Mouse (Mus musculus) stomach, embryonic 15.5 days (tissue): ENCODE measurements around the gene Usp2. TPM values are rescaled to one million over a fixed set of nuclear protein-coding genes. Genes with fewer than 3 reads are reported as not detected.

ENCODE experiments used
- ATAC-seq: fragments of 200-750 bp; cut with Nextera tagmentation; 2 replicates; pipeline ENCODE4 v1.8.0; 2017; ENCODE audit warnings: low read depth, moderate number of reproducible peaks, moderate TSS enrichment; ENCODE audit not compliant: insufficient read depth, low FRiP score
- H3K27ac ChIP-seq: fragments of 300-500 bp; sonication (generic); 2 replicates; pipeline ENCODE4 v1.5.1; 2015; ENCODE audit warnings: mild to moderate bottlenecking, inconsistent platforms
- H3K27me3 ChIP-seq: fragments of 300-500 bp; sonication (generic); replicated peaks from 2 replicates; pipeline ENCODE4 v1.6.1; 2015; ENCODE audit warnings: inconsistent platforms
- H3K36me3 ChIP-seq: fragments of 300-500 bp; sonication (generic); 2 replicates; pipeline ENCODE4 v1.6.1; 2015; ENCODE audit warnings: inconsistent platforms
- H3K4me1 ChIP-seq: fragments of 300-500 bp; sonication (generic); 2 replicates; pipeline ENCODE4 v1.6.1; 2015; ENCODE audit warnings: inconsistent platforms
- H3K4me2 ChIP-seq: fragments of 300-500 bp; sonication (generic); 2 replicates; pipeline ENCODE4 v1.6.1; 2015; ENCODE audit warnings: mild to moderate bottlenecking, inconsistent platforms
- H3K4me3 ChIP-seq: fragments of 300-500 bp; sonication (generic); replicated peaks from 2 replicates; pipeline ENCODE4 v1.5.1; 2015; ENCODE audit warnings: inconsistent platforms
- H3K9ac ChIP-seq: fragments of 300-500 bp; sonication (generic); 2 replicates; pipeline ENCODE4 v1.6.1; 2015; ENCODE audit warnings: inconsistent platforms
- H3K9me3 ChIP-seq: fragments of 300-500 bp; sonication (generic); 2 replicates; pipeline ENCODE4 v1.6.1; 2016; ENCODE audit warnings: inconsistent platforms
- WGBS: fragments of 180-500 bp; shearing (Covaris S2); methylation state at CpG from one replicate; pipeline ENCODE4 v1.1.7; 2015; 5-methylcytosine and 5-hydroxymethylcytosine counted together
- polyA plus RNA-seq: library from polyadenylated mRNA; unstranded; fragments of >200 nt; fragmentation: Nextera tagmentation; extraction: Ambion mirVana; gene quantifications from 2 replicates; pipeline ENCODE4 v1.2.1, GENCODE M21; 2015

Gene Usp2
- polyA plus RNA-seq, 1 experiment from 2014 or later: 12.0 TPM

DNA sequence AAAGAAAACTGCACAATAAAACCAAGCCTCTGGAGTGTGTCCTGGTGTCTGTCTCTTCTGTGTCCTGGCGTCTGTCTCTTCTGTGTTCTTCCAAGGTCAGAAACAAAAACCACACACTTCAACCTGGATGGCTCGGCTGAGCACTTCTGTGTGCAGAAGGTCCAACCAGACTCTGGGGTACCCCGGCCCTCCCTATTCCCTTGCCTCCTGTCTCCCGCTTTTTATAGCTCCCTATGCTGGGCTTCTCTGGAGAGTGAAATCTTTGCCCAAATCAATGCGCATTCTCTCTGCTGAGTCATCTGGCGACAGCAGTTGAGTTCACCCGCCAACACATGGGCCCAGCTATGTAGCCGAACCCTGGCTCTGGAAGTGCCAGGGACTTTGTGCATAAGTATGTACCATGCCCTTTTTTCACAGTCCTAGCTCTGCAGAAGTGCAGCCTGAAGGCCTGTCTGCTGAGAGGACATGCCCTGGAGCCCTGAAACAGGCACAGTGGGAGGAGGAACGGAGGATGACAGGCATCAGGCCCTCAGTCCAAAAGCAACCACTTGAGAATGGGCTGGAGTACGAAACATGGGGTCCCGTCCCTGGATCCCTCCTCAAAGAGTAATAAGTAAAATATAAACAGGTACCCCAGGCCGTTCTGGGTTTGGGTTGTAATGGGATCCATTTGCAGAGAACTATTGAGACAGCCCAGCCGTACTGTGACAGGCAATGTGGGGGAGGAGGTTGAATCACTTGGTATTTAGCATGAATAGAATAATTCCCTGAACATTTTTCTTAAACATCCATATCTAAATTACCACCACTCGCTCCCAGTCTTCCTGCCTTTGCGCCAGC lies 18.1 kb upstream of the Usp2 start:
- no peak overlapping the region for H3K9ac ChIP-seq
- no peaks in the 10 kb centered on the region for H3K36me3 ChIP-seq
- no peaks in the 10 kb centered on the region for H3K9me3 ChIP-seq
- H3K27ac ChIP-seq: no peak overlapping the region
- H3K4me2 ChIP-seq: no peak overlapping the region
- WGBS: 58% methylated on average over 15 of the region's 15 CpGs
- peaks cover 12% of the 10 kb centered on the region for H3K27me3 ChIP-seq
- no peak overlapping the region for H3K4me3 ChIP-seq
- H3K4me1 ChIP-seq: peaks cover 2% of the 10 kb centered on the region; the same call in 1 of the 2 replicates
- no peak for ATAC-seq

DNA sequence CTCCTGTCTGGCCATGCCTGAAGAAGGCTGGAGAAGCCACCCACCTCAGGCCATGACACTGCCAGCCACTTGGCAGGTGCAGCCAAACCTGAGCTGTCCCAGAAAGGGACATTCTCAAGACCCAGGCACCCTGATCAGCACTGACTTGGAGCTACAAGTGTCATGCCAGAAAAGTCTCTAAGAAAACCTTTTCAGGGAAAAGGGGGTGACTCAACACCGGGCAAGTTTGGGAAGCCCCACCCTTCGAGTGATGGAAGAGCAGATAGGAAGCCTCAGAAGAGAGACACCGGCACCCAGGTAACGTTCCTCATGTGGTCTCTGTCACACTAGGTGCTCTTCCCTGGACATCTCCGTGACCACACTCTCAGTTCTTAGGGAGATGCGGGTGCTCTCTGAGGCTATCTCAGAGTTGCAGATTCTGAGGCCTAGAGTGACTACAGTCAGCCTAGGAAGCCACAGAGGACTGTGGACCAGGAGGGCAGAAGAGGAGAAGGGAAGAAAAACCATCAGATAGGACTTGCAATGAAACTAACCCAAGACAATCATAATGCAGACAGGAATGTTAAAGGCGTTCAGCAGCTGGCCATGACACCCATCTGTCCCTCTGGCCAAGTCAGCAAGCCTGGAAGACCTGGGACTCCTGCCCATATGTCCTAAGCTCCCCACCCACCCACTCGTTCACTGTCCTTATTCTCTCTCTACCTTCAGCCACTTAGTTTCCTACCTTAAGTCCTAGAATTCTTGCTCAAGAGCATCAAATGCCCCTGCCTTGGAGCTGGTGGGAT lies 17.2 kb upstream of the Usp2 start:
- H3K4me2 ChIP-seq: no peak overlapping the region
- ATAC-seq: no peak
- no peaks in the 10 kb centered on the region for H3K36me3 ChIP-seq
- H3K9ac ChIP-seq: no peak overlapping the region
- H3K4me1 ChIP-seq: no peaks in the 10 kb centered on the region
- H3K27ac ChIP-seq: no peak overlapping the region
- 85% methylated on average over 8 of the region's 8 CpGs for WGBS
- no peak overlapping the region for H3K4me3 ChIP-seq
- no peaks in the 10 kb centered on the region for H3K9me3 ChIP-seq
- H3K27me3 ChIP-seq: peaks cover 3% of the 10 kb centered on the region

DNA sequence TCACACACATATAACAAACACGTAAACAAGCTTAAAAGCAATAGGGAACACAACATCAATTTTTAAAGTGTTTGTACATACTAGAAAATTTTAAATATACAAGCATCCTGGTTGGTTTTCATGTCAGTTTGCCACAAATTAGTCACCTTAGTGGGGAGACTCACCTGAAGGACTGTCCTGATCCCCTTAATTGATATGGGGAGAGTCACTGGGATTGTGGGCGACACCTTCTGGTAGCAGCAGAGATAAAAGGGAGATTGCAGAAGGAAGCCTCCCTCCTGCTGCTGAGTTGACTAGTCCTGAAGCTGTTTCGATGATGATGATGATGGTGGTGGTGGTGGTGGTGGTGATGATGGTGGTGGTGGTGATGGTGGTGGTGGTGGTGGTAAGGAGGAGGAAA lies 14.0 kb upstream of the Usp2 start:
- Histone ChIP-seq H3K9me3 (no peaks in the 10 kb centered on the region), H3K4me2 (no peak overlapping the region), H3K4me3 (no peak overlapping the region), H3K9ac (no peak overlapping the region), H3K36me3 (no peaks in the 10 kb centered on the region), H3K27ac (no peak overlapping the region), H3K27me3 (no peaks in the 10 kb centered on the region), H3K4me1 (no peaks in the 10 kb centered on the region)
- 58% methylated on average over 3 of the region's 3 CpGs for WGBS
- no peak for ATAC-seq

DNA sequence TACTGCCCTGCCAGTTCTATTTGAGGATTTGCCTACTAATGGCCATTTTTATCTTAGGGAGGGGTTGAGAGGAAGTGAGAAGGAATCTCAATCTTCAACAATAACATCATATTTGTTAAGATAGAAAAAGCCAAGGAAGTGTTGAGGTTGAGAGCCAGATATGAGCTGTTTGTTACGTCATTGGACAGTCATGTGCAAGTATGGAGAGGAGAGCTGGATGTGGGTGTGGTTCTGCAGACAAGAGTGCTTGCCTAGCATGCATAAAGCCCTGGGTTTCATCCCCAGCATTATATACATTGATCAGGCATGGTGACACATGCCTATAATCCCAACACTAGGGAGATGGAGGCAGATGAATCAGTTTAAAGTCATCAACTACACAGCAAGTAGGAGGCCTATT lies 12.9 kb upstream of the Usp2 start:
- H3K36me3 ChIP-seq: no peaks in the 10 kb centered on the region
- 59% methylated on average over 1 of the region's 1 CpGs for WGBS
- H3K27me3 ChIP-seq: no peaks in the 10 kb centered on the region
- H3K4me2 ChIP-seq: no peak overlapping the region
- ATAC-seq: no peak
- H3K9ac ChIP-seq: no peak overlapping the region
- H3K4me1 ChIP-seq: no peaks in the 10 kb centered on the region
- H3K4me3 ChIP-seq: no peak overlapping the region
- no peaks in the 10 kb centered on the region for H3K9me3 ChIP-seq
- H3K27ac ChIP-seq: no peak overlapping the region

DNA sequence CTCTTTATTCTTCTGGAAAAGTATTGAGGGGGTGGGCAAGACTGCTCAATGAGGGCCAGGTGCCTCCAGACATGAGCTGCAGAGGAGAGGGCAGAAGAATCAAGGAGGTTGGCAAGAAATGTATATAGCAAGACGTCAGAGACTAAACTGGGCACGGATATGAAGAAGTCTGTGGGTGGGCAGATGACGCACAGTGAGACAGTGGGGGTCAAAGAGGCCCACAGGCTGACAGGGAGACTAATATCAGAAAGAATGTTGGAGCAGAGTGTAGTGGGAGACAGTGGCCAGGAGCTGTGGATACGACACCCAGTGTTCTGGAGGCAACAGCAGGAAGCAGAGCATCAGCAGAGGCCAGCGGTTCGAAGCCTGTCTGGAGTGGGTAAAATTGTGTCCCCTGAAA lies 8.2 kb upstream of the Usp2 start:
- Histone ChIP-seq H3K9me3 (no peaks in the 10 kb centered on the region), H3K27me3 (no peaks in the 10 kb centered on the region), H3K4me3 (no peak overlapping the region), H3K9ac (no peak overlapping the region), H3K36me3 (no peaks in the 10 kb centered on the region), H3K4me2 (no peak overlapping the region), H3K4me1 (no peaks in the 10 kb centered on the region), H3K27ac (no peak overlapping the region)
- ATAC-seq: no peak
- WGBS: 83% methylated on average over 6 of the region's 6 CpGs

DNA sequence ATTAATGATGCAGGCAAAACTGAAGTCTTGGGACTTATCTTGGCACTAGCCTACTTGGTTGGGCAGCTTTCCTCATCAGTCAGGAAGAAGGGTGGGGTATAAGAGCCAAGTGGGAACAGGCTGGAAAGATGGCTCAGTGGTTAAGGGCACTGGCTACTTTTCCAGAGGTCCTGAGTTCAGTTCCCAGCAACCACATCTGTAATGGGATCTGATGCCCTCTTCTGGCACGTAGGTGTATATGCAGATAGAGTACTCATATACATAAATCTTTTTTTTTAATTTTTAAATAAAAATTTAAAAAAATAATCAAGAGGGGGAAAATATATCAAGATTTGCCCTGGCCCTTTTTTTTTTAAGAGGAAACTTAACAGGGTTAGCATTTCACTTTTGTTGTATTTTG lies 1.6 kb upstream of the Usp2 start:
- no peak overlapping the region for H3K27ac ChIP-seq
- H3K9ac ChIP-seq: no peak overlapping the region
- H3K27me3 ChIP-seq: no peaks in the 10 kb centered on the region
- no peak overlapping the region for H3K4me2 ChIP-seq
- WGBS: 37% methylated on average over 1 of the region's 1 CpGs
- ATAC-seq: no peak
- peaks cover 4% of the 10 kb centered on the region; the same call in 1 of the 2 replicates for H3K4me1 ChIP-seq
- no peak overlapping the region for H3K4me3 ChIP-seq
- no peaks in the 10 kb centered on the region for H3K36me3 ChIP-seq
- no peaks in the 10 kb centered on the region for H3K9me3 ChIP-seq

DNA sequence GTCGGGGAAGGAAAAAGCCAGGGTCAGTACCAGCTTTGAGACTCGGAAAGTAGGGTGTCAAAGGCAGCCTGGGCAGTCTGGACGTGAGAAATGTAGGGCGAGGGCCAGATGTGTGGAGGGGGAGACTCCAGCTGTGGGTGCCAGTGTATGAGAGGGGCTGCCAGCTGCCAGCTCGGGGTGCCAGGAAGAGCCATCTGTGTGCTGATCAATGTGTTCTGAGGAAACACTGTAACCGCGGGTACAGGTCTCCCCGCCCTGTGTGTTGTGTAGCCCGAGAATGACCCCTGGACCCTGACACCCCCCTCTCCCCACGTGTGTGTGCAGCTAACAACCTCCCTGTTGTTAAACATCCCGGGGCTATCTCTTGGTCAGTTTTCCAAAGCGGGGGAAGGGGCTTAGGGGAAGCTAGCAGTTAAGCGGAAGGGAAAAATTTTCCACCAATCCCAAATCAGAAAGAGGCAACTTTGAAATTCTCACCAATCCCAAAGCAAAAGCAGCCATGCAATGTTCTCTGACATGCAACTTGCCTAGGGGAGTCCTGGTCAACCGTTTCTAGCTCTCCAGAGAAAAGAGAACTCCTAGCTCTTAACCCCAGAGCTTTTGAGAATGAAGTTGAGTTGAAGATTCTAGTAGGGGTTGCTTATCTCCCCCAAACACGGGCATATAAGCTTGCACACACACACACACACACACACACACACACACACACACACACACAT lies 579 bp downstream of the Usp2 start:
- peak overlapping the region; percentile 11 for H3K9ac ChIP-seq
- no peak; the same call in 1 of the 2 replicates for ATAC-seq

DNA sequence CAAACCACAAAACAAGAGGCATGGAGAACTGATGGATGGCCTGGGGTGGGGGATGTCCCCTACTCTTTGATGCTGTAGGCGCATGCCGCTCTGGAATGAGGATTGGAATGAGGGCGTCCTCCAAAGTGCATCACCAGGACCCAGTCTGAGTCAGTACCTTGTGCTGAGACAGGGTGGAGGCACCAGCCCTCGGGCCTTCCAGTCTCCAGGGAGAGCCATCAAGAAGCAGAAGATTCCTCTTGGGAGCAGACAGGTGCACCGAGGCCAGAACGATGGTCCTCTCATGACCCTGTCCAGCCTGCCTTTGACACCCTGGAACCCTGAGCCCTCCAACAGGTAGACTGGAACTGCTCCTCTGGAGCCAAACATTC lies 1.1 kb downstream of the Usp2 start:
- peak overlapping the region; percentile 14; the same call in 1 of the 2 replicates for H3K4me2 ChIP-seq
- no peaks in the 10 kb centered on the region for H3K27me3 ChIP-seq
- H3K36me3 ChIP-seq: no peaks in the 10 kb centered on the region
- H3K9me3 ChIP-seq: no peaks in the 10 kb centered on the region
- no peak overlapping the region for H3K9ac ChIP-seq
- no peak for ATAC-seq
- H3K27ac ChIP-seq: no peak overlapping the region
- 84% methylated on average over 6 of the region's 6 CpGs for WGBS
- H3K4me3 ChIP-seq: 0 out of 2 replicates have a peak overlapping the region, but pooled peaks have one; percentile 39
- peaks cover 23% of the 10 kb centered on the region for H3K4me1 ChIP-seq

More for the DNA sequence above, 579 bp downstream of the Usp2 start:
- Histone ChIP-seq H3K27me3 (no peaks in the 10 kb centered on the region), H3K9me3 (no peaks in the 10 kb centered on the region), H3K4me2 (peak overlapping the region; percentile 85), H3K4me1 (peaks cover 19% of the 10 kb centered on the region), H3K4me3 (peak overlapping the region; percentile 39), H3K27ac (no peak overlapping the region), H3K36me3 (no peaks in the 10 kb centered on the region)
- 5% methylated on average over 15 of the region's 15 CpGs for WGBS

DNA sequence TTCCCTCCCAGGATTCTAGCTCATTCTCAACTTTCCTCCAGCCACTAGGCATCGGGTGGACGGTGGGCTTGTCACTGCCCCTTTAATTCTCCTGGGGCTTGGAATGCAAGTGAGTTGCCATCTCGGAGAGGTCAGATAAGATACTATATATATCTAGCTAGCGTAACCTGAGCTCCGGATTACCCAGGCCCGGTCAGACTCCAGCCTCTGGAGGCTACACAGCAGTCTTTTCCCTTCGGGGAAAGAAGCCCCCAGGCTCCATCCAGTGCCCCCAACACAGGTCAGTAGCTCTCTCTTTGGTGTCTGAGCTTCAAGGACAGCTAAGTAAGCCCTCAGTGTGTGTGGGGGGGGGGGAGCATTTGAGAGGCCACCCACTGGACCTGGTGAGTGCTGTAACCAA lies 2.4 kb downstream of the Usp2 start:
- peaks cover 23% of the 10 kb centered on the region for H3K4me1 ChIP-seq
- H3K9ac ChIP-seq: no peak overlapping the region
- H3K36me3 ChIP-seq: no peaks in the 10 kb centered on the region
- H3K9me3 ChIP-seq: no peaks in the 10 kb centered on the region
- no peak overlapping the region for H3K4me2 ChIP-seq
- no peak overlapping the region for H3K4me3 ChIP-seq
- no peak overlapping the region for H3K27ac ChIP-seq
- no peaks in the 10 kb centered on the region for H3K27me3 ChIP-seq
- 22% methylated on average over 7 of the region's 7 CpGs for WGBS
- ATAC-seq: no peak

DNA sequence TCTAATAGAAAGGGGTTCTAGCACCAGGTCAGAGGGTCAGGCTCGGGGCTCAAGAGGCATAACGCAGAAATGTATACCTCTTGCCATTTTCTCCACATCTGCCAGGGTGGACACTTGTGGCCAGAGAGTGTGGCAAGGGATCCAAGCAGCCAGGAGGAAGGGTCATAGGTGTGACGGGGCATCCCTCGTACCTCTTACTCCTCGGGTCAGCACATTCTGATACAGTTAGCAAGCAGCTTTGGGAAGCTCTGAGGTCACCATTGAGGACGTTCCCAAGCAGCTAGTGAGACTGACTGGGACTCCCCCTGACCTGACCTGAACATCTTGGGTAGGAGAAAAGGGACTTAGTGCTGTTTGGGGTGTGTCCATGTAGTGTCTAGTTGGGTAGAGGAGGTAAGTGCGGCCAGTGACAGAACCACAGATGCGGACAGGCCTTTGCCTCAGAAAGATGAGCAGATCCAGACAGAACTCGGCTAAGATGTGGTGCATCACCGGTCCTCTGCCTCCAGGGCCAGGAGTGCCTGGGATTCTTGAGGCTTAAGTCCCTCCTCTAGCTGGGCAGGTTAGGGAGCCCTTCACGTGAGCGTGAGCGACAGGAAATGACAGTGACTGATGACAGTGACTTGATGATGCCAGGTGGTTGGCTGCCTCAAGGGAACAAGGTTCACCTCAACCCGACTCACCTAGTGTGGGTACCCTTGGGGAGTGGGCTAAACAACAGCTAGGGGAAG lies 3.5 kb downstream of the Usp2 start:
- no peaks in the 10 kb centered on the region for H3K9me3 ChIP-seq
- no peaks in the 10 kb centered on the region for H3K27me3 ChIP-seq
- H3K4me3 ChIP-seq: no peak overlapping the region
- no peak overlapping the region for H3K9ac ChIP-seq
- no peak for ATAC-seq
- H3K36me3 ChIP-seq: no peaks in the 10 kb centered on the region
- no peak overlapping the region for H3K4me2 ChIP-seq
- 59% methylated on average over 14 of the region's 14 CpGs for WGBS
- H3K4me1 ChIP-seq: peaks cover 23% of the 10 kb centered on the region
- no peak overlapping the region for H3K27ac ChIP-seq

DNA sequence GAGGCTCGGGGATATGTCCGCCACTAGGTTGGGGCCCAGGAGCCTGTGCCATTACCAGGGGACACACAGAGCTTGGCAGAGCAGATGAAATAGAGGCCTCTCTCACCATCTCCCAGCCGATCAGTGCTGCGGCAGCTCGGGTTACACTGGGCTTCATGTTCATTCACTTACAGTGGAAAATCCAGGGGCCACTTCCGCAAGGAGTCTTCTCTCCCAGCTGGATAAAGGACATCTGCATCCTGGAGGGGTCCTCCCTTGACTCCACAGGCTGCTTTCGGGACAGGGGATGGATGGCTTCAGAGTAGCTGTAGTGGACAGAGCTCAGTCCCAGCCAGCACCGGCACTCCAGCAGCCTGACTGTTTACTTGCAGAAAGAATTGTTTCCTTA lies 4.0 kb downstream of the Usp2 start:
- Histone ChIP-seq H3K4me3 (no peak overlapping the region), H3K27ac (no peak overlapping the region)
- 36% methylated on average over 8 of the region's 8 CpGs for WGBS

More for the DNA sequence above, 4.0 kb downstream of the Usp2 start:
- Histone ChIP-seq H3K4me1 (peaks cover 23% of the 10 kb centered on the region), H3K9me3 (no peaks in the 10 kb centered on the region), H3K9ac (no peak overlapping the region), H3K27me3 (no peaks in the 10 kb centered on the region), H3K4me2 (no peak overlapping the region), H3K36me3 (no peaks in the 10 kb centered on the region)
- no peak for ATAC-seq
